Mouse (Mus musculus): Measurements from ENCODE around the gene Slc32a1. TPM values are rescaled to one million over a fixed set of nuclear protein-coding genes. Genes with fewer than 3 reads are reported as not detected.

Gene Slc32a1
- total and polyA plus RNA-seq, 2 experiments from 2014 or later, result 16.7 to 79.8 TPM

DNA sequence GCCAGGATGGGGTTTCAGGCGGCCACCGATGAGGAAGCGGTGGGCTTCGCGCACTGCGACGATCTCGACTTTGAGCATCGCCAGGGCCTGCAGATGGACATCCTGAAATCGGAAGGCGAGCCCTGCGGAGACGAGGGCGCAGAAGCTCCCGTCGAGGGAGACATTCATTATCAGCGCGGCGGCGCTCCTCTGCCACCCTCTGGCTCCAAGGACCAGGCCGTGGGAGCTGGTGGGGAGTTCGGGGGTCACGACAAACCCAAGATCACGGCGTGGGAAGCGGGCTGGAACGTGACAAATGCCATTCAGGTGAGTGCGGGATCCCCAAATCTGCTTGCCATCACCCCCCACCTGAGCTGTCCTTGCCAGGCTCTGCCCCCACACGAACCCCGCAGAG is 756 bp downstream of the Slc32a1 start:
- no peaks in the 10 kb centered on the region for H3K36me3 ChIP-seq (ENCODE audit: insufficient read depth, low read length)
- no peaks in the 10 kb centered on the region for H3K9me3 ChIP-seq (ENCODE audit: low read length)
- ATAC-seq (no peak), DNase-seq (ENCODE audit: low spot score) (no peak)
- WGBS, result under 1% methylated on average over 30 of the region's 30 CpGs
- peak overlapping the region; percentile 77 for H3K27ac ChIP-seq
- TF ChIP-seq CTCF (IDR thresholded peaks at IDR 0.05; ENCODE audit: low read depth), result no peak
- H3K4me2 ChIP-seq (ENCODE audit: low read depth, low read length), result peak overlapping the region; percentile 51
- peaks cover 61% of the 10 kb centered on the region for H3K27me3 ChIP-seq (ENCODE audit: insufficient read depth, low read length)
- H3K4me3 ChIP-seq (ENCODE audit: low read length), result peak overlapping the region; percentile 40
- H3K9ac ChIP-seq (replicated peaks; ENCODE audit: low read length), result peak overlapping the region; percentile 57
- no peaks in the 10 kb centered on the region for H3K4me1 ChIP-seq (ENCODE audit: insufficient read depth, low read length)

DNA sequence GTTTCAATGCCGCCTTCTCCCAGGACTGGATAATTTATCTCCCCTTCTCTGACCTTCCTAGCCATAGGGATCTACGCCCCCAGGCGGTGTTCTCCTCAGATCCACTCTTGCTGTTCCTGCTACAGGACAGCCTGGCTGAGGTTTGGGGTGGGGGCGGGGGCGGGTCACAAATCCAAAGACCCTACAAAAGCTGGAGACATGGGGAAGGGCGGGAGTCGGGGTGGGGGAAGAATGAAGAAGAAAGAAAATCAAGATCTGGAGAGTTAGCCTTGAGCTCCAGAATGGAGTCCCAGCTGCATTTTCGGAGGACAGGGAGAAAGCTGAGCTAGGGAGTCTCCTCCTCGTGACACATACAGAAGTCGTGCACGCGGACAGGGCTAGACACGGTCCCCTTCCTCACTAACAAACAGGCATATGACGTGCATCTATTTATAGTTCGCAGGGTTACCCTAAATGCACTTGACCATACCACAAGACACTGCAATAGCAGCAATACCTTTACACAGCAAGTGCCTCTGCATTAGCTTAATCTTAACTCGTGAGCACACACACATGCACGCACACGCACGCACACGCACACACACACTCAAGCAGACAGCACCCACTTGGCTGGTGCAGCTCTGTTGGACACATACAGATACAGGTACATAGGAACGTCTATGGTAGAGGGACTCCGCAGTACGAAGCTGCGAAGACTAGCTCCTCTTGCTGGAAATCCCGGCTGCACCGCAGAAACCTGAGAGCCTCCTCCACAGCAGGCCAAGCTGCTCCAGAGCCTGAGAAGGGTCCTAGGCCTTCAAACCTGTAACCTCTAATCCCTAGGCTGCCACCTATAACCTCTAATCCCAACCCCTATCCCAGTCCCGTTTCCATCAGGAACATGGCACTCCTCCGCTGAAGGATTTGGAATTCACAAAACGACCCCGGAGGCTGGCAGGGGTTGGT is 1.4 kb downstream of the Slc32a1 start:
- H3K36me3 ChIP-seq (ENCODE audit: insufficient read depth, low read length), result no peaks in the 10 kb centered on the region
- no peaks in the 10 kb centered on the region for H3K9me3 ChIP-seq (ENCODE audit: low read length)
- H3K4me1 ChIP-seq (ENCODE audit: insufficient read depth, low read length), result no peaks in the 10 kb centered on the region
- peak overlapping the region; percentile 57 for H3K9ac ChIP-seq (replicated peaks; ENCODE audit: low read length)
- ATAC-seq, result no peak
- no peak for TF ChIP-seq CTCF (IDR thresholded peaks at IDR 0.05; ENCODE audit: low read depth)
- peak; percentile 34 for DNase-seq (ENCODE audit: low spot score)
- WGBS, result 3% methylated on average over 30 of the region's 30 CpGs
- H3K27ac ChIP-seq, result peak overlapping the region; percentile 77; the same call in 1 of the 2 replicates
- H3K4me2 ChIP-seq (ENCODE audit: low read depth, low read length), result peak overlapping the region; percentile 51
- peak overlapping the region; percentile 40 for H3K4me3 ChIP-seq (ENCODE audit: low read length)
- H3K27me3 ChIP-seq (ENCODE audit: insufficient read depth, low read length), result peaks cover 57% of the 10 kb centered on the region

DNA sequence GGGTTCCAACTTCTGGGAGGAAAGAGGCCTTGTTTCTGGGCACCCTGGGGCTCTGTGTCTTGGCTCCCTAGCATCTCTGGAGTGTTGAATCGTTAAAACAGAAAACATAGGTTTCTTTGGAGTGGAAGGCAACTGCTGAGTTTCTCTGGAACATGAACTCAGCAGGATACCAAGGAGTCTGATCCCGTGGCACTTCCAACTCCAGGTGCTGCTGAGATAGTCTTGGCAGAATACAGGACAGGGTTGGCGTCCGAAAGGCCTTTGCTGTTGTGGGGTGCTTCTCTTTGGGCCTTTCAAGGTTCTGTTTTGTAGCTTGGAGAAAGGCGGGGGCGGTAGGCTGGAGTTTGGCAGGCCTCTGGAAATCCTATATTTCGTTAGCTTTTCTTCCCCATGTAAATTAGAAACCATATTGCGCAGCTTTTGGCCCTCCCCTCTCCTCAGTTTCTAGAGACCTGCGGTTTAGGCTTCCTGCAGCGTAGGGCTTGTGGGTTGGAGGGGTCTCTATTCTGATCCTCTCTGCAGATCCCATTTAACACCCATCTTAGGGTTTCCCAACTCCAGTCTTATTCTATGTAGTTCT is 2.2 kb downstream of the Slc32a1 start:
- H3K27me3 ChIP-seq (ENCODE audit: insufficient read depth, low read length), result peaks cover 58% of the 10 kb centered on the region
- DNase-seq (ENCODE audit: low spot score) (peak; percentile 15), ATAC-seq (no peak)
- peak overlapping the region; percentile 57 for H3K9ac ChIP-seq (replicated peaks; ENCODE audit: low read length)
- no peaks in the 10 kb centered on the region for H3K9me3 ChIP-seq (ENCODE audit: low read length)
- TF ChIP-seq CTCF (IDR thresholded peaks at IDR 0.05; ENCODE audit: low read depth), result no peak
- H3K4me2 ChIP-seq (ENCODE audit: low read depth, low read length), result peak overlapping the region; percentile 51
- no peaks in the 10 kb centered on the region for H3K36me3 ChIP-seq (ENCODE audit: insufficient read depth, low read length)
- H3K27ac ChIP-seq, result peak overlapping the region; percentile 77; the same call in 1 of the 2 replicates
- peak overlapping the region; percentile 40 for H3K4me3 ChIP-seq (ENCODE audit: low read length)
- no peaks in the 10 kb centered on the region for H3K4me1 ChIP-seq (ENCODE audit: insufficient read depth, low read length)
- WGBS, result 5% methylated on average over 10 of the region's 10 CpGs

DNA sequence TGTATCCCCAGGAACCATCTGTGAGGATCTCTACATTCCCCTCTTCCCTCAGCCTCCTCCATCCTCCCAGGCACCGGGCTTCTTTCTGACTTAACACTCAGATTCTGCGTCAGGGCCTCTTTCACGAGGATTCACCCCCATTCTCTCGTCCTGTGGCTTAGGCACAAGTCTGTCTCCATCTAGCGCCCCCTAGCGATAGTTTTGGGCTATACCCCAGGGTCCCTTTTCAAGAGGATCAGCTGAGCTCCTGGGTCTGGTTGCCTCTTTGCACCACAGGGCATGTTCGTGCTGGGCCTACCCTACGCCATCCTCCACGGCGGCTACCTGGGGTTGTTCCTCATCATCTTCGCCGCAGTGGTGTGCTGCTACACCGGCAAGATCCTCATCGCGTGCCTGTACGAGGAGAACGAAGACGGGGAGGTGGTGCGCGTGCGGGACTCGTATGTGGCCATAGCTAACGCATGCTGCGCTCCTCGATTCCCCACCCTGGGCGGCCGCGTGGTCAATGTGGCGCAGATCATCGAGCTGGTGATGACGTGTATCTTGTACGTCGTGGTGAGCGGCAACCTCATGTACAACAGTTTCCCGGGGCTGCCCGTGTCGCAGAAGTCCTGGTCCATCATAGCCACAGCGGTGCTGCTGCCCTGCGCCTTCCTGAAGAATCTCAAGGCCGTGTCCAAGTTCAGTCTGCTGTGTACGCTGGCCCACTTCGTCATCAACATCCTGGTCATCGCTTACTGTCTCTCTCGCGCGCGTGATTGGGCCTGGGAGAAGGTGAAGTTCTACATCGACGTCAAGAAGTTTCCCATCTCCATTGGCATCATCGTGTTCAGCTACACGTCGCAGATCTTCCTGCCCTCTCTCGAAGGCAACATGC is 3.2 kb downstream of the Slc32a1 start:
- peak; percentile 39; the same call in 1 of the 2 replicates for ATAC-seq
- H3K4me3 ChIP-seq (ENCODE audit: low read length), result peak overlapping the region; percentile 40
- no peaks in the 10 kb centered on the region for H3K36me3 ChIP-seq (ENCODE audit: insufficient read depth, low read length)
- H3K27me3 ChIP-seq (ENCODE audit: insufficient read depth, low read length), result peaks cover 55% of the 10 kb centered on the region
- WGBS, result 3% methylated on average over 53 of the region's 53 CpGs
- H3K9me3 ChIP-seq (ENCODE audit: low read length), result no peaks in the 10 kb centered on the region
- peak; percentile 77 for TF ChIP-seq CTCF (IDR thresholded peaks at IDR 0.05; ENCODE audit: low read depth)
- H3K4me2 ChIP-seq (ENCODE audit: low read depth, low read length), result peak overlapping the region; percentile 51
- DNase-seq (ENCODE audit: low spot score), result peak; percentile 88
- H3K4me1 ChIP-seq (ENCODE audit: insufficient read depth, low read length), result no peaks in the 10 kb centered on the region
- peak overlapping the region; percentile 32; the same call in 1 of the 2 replicates for H3K27ac ChIP-seq
- H3K9ac ChIP-seq (replicated peaks; ENCODE audit: low read length), result peak overlapping the region; percentile 57

DNA sequence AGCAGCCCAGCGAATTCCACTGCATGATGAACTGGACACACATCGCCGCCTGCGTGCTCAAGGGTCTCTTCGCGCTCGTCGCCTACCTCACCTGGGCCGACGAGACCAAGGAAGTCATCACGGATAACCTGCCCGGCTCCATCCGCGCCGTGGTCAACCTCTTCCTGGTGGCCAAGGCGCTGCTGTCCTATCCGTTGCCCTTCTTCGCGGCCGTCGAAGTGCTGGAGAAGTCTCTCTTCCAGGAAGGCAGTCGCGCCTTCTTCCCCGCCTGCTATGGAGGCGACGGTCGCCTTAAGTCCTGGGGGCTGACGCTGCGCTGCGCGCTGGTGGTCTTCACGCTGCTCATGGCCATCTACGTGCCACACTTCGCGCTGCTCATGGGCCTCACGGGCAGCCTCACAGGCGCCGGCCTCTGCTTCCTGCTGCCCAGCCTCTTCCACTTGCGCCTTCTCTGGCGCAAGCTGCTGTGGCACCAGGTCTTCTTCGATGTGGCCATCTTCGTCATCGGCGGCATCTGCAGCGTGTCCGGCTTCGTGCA is 3.9 kb downstream of the Slc32a1 start:
- Histone ChIP-seq H3K27ac (peak overlapping the region; percentile 48; the same call in 1 of the 2 replicates), H3K9me3 (ENCODE audit: low read length) (no peaks in the 10 kb centered on the region), H3K4me1 (ENCODE audit: insufficient read depth, low read length) (no peaks in the 10 kb centered on the region), H3K9ac (replicated peaks; ENCODE audit: low read length) (peak overlapping the region; percentile 37), H3K27me3 (ENCODE audit: insufficient read depth, low read length) (peaks cover 47% of the 10 kb centered on the region), H3K4me2 (ENCODE audit: low read depth, low read length) (peak overlapping the region; percentile 51), H3K36me3 (ENCODE audit: insufficient read depth, low read length) (no peaks in the 10 kb centered on the region), H3K4me3 (ENCODE audit: low read length) (peak overlapping the region; percentile 40)
- no peak for TF ChIP-seq CTCF (IDR thresholded peaks at IDR 0.05; ENCODE audit: low read depth)
- ATAC-seq (no peak), DNase-seq (ENCODE audit: low spot score) (no peak)
- 2% methylated on average over 47 of the region's 47 CpGs for WGBS

DNA sequence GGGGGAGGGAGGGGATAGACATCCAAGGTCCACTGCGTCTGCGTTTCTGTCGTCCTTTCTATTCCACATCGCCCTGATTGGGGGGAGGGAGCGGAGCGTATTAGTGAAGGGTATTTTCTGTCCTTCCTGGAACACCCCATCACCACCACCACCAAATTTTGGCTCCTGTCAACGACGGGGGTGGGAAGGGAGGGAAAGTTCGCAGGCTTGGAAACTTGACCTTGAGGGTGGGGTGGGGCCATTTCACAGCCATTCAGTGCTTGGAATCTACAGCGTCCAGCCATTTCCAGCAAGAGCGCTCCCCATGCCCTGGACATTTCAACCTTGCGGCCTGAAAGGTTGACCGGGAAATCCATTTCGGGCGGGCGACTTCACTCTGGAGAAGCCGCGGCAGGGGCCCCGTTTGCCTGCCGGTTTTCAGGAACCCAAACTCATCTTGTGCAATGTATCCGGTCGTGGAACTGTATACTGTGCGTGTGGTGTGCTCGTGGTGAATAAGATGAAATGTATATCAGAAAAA is 4.7 kb downstream of the Slc32a1 start:
- Histone ChIP-seq H3K4me3 (ENCODE audit: low read length) (peak overlapping the region; percentile 40), H3K36me3 (ENCODE audit: insufficient read depth, low read length) (no peaks in the 10 kb centered on the region), H3K4me1 (ENCODE audit: insufficient read depth, low read length) (no peaks in the 10 kb centered on the region), H3K9me3 (ENCODE audit: low read length) (no peaks in the 10 kb centered on the region), H3K27me3 (ENCODE audit: insufficient read depth, low read length) (peaks cover 41% of the 10 kb centered on the region), H3K4me2 (ENCODE audit: low read depth, low read length) (peak overlapping the region; percentile 51), H3K27ac (0 out of 2 replicates have a peak overlapping the region, but pooled peaks have one; percentile 48), H3K9ac (replicated peaks; ENCODE audit: low read length) (peak overlapping the region; percentile 37)
- DNase-seq (ENCODE audit: low spot score) (no peak), ATAC-seq (no peak)
- WGBS, result 3% methylated on average over 24 of the region's 24 CpGs
- no peak for TF ChIP-seq CTCF (IDR thresholded peaks at IDR 0.05; ENCODE audit: low read depth)
